In genomic region chr6:120134748-120135147, GRCm38 (mm10) we compare ENCODE assay signal across 19 mouse cellular contexts. TPM values are rescaled to one million over a fixed set of nuclear protein-coding genes. Genes with fewer than 3 reads are reported as not detected.
DNase-seq lines count a peak whose midpoint lies in the region; ATAC-seq and TF ChIP-seq lines count a peak whose summit lies in the region.
"Had no signal": no experiment of that assay in that cellular context is flagged by ENCODE, and none has a peak within 500 bp of the region (broad histone marks: within the 10 kb centered on the region; RNA-seq: fewer than 3 reads in every experiment).

No protein-coding gene starts in this region.

- 7% methylated on average over 4 of the region's 4 CpGs for WGBS in thymus, adult 2 months

- H3K4me3 ChIP-seq in thymus, adult 2 months (ENCODE audit: control insufficient read depth, insufficient read depth, low read length), result no peak overlapping the region
- H3K4me3 ChIP-seq: erythroblast, embryonic 14.5 days; limb, embryonic 12.5 days had no signal

- 0 out of 2 replicates have a peak, but pooled peaks have one; percentile 21 for TF ChIP-seq CTCF in thymus, adult 2 months (IDR thresholded peaks at IDR 0.05; ENCODE audit: borderline replicate concordance, control insufficient read depth, extremely low read depth, insufficient read depth, low read length, poor library complexity)

- peak; percentile 73 for ATAC-seq in granulocyte monocyte progenitor cell, adult 5-6 weeks (replicated peaks; ENCODE audit: poor library complexity, severe bottlenecking)
- ATAC-seq: forebrain, embryonic 16.5 days; hindbrain, embryonic 16.5 days had no signal

- no peak for DNase-seq in thymus, adult 2 months
- no peak for DNase-seq in thymus, postnatal 0 days (ENCODE audit: low spot score)
- DNase-seq in Muller cell, postnatal 12 days (ENCODE audit: inconsistent ontology term), result peak; percentile 83
- DNase-seq in layer of hippocampus, adult 11-12 months (ENCODE audit: low spot score), result no peak
- DNase-seq in left cerebral cortex, adult 9 months (ENCODE audit: low spot score in 2 of 2), result no peak
- DNase-seq in cerebellum, adult 11-12 months, result no peak
- DNase-seq: adrenal gland, adult 2 months; cerebellum, postnatal 14 days; heart, postnatal 14 days; kidney, adult 18-20 months; kidney, postnatal 10 days had no signal

- H3K27me3 ChIP-seq in thymus, adult 2 months (ENCODE audit: control insufficient read depth, insufficient read depth, low read length), result no peaks in the 10 kb centered on the region
- H3K27me3 ChIP-seq: limb, embryonic 12.5 days had no signal

- H3K36me3 ChIP-seq in thymus, adult 2 months (ENCODE audit: control insufficient read depth, insufficient read depth, low read length), result no peaks in the 10 kb centered on the region
- H3K36me3 ChIP-seq: limb, embryonic 12.5 days had no signal

- peaks cover 8% of the 10 kb centered on the region for H3K4me1 ChIP-seq in thymus, adult 2 months (replicated peaks; ENCODE audit: control insufficient read depth, insufficient read depth, low read length)
- H3K4me1 ChIP-seq: limb, embryonic 12.5 days had no signal

- TF ChIP-seq POLR2A in thymus, adult 2 months (IDR thresholded peaks at IDR 0.05; ENCODE audit: control insufficient read depth, extremely low read depth, insufficient read depth, low read length, poor library complexity), result no peak

- no peak overlapping the region for H3K27ac ChIP-seq in thymus, adult 2 months (ENCODE audit: control insufficient read depth, insufficient read depth, low read length)
- H3K27ac ChIP-seq: limb, embryonic 12.5 days; liver, embryonic 14.5 days had no signal

RNA-seq across cellular contexts. Expression of gene Ninj2, which starts 41.6 kb away (rescaled TPM):
- polyA plus RNA-seq in thymus, adult 2 months (2012; rRNA removed), result 0.26 and 0.33 TPM in 2 replicates
- 0.51 and 0.60 TPM in 2 replicates for polyA plus RNA-seq in thymus, postnatal 0 days (2015; fragmentation: Nextera tagmentation; extraction: Ambion mirVana)
- total RNA-seq in granulocyte monocyte progenitor cell, adult 5-6 weeks (2014; fragmentation: Nextera tagmentation), result not detected in 2 replicates
- not detected in 2 replicates for total RNA-seq in granulocyte monocyte progenitor cell, adult 5-6 weeks (2017)
- total RNA-seq: adrenal gland, adult 2 months; gastrocnemius, adult 8-10 months; heart, postnatal 14 days had no signal
- polyA plus RNA-seq: adrenal gland, adult 2 months; erythroblast, embryonic 14.5 days; forebrain, embryonic 16.5 days; hindbrain, embryonic 16.5 days; limb, embryonic 12.5 days; neural tube, embryonic 14.5 days had no signal
